In genomic region chr12:112800476-112800875, GRCm38 (mm10) we compare ENCODE assay signal across 9 mouse cellular contexts. TPM values are rescaled to one million over a fixed set of nuclear protein-coding genes. Genes with fewer than 3 reads are reported as not detected.
DNase-seq lines count a peak whose midpoint lies in the region; ATAC-seq lines count a peak whose summit lies in the region.
"Had no signal": no experiment of that assay in that cellular context is flagged by ENCODE, and none has a peak within 500 bp of the region (broad histone marks: within the 10 kb centered on the region; RNA-seq: fewer than 3 reads in every experiment).

No protein-coding gene starts in this region.

- WGBS in hindbrain, embryonic 10.5 days, result 11% methylated on average over 4 of the region's 4 CpGs
- WGBS in hindbrain, embryonic 16.5 days, result 8% methylated on average over 4 of the region's 4 CpGs
- 17% methylated on average over 4 of the region's 4 CpGs for WGBS in midbrain, embryonic 11.5 days

- no peaks in the 10 kb centered on the region for H3K9me3 ChIP-seq in hindbrain, embryonic 10.5 days
- no peaks in the 10 kb centered on the region for H3K9me3 ChIP-seq in hindbrain, embryonic 16.5 days (ENCODE audit: control insufficient read depth, low read length)
- no peaks in the 10 kb centered on the region for H3K9me3 ChIP-seq in midbrain, embryonic 11.5 days (ENCODE audit: control insufficient read depth, low read length)
- H3K9me3 ChIP-seq: limb, embryonic 13.5 days had no signal

- intact Hi-C loops in heart, postnatal 14 days (cut with DNase I), result loop anchor here (5.0 kb wide), 1 partner anchor 53 kb away; no protein-coding TSS in a partner anchor

- no peak overlapping the region for H3K4me3 ChIP-seq in hindbrain, embryonic 10.5 days
- H3K4me3 ChIP-seq in hindbrain, embryonic 16.5 days (ENCODE audit: low read length), result no peak overlapping the region
- no peak overlapping the region for H3K4me3 ChIP-seq in midbrain, embryonic 11.5 days (ENCODE audit: low read depth, low read length)
- H3K4me3 ChIP-seq: limb, embryonic 13.5 days had no signal

- H3K9ac ChIP-seq in hindbrain, embryonic 16.5 days (ENCODE audit: low read depth, low read length), result no peak overlapping the region
- H3K9ac ChIP-seq in midbrain, embryonic 11.5 days (ENCODE audit: low read length), result no peak overlapping the region
- H3K9ac ChIP-seq: limb, embryonic 13.5 days had no signal

- H3K27ac ChIP-seq in hindbrain, embryonic 10.5 days, result no peak overlapping the region
- no peak overlapping the region for H3K27ac ChIP-seq in hindbrain, embryonic 16.5 days (ENCODE audit: low read depth, low read length)
- H3K27ac ChIP-seq in midbrain, embryonic 11.5 days (ENCODE audit: low read depth, low read length), result no peak overlapping the region
- H3K27ac ChIP-seq: limb, embryonic 13.5 days had no signal

- no peak overlapping the region for H3K4me2 ChIP-seq in hindbrain, embryonic 16.5 days (ENCODE audit: low read length)
- no peak overlapping the region for H3K4me2 ChIP-seq in midbrain, embryonic 11.5 days
- H3K4me2 ChIP-seq: limb, embryonic 13.5 days had no signal

- no peak for ATAC-seq in hindbrain, embryonic 16.5 days
- ATAC-seq in midbrain, embryonic 11.5 days (ENCODE audit: low FRiP score), result 0 out of 2 replicates have a peak, but pooled peaks have one; percentile 38

- peaks cover 74% of the 10 kb centered on the region for H3K27me3 ChIP-seq in hindbrain, embryonic 10.5 days (ENCODE audit: insufficient read depth, poor library complexity, severe bottlenecking)
- peaks cover 6% of the 10 kb centered on the region for H3K27me3 ChIP-seq in hindbrain, embryonic 16.5 days (replicated peaks; ENCODE audit: control insufficient read depth, insufficient read depth, low read length)
- peaks cover 12% of the 10 kb centered on the region for H3K27me3 ChIP-seq in midbrain, embryonic 11.5 days (ENCODE audit: control insufficient read depth, insufficient read depth, low read length)

- H3K4me1 ChIP-seq in hindbrain, embryonic 10.5 days (replicated peaks), result peaks cover 46% of the 10 kb centered on the region
- H3K4me1 ChIP-seq in hindbrain, embryonic 16.5 days (ENCODE audit: control insufficient read depth, insufficient read depth, low read depth, low read length), result peaks cover 19% of the 10 kb centered on the region
- H3K4me1 ChIP-seq in midbrain, embryonic 11.5 days (ENCODE audit: control insufficient read depth, insufficient read depth, low read length), result no peaks in the 10 kb centered on the region

- peak; percentile 71 for DNase-seq in hindbrain, embryonic 10.5 days (ENCODE audit: low spot score)
- DNase-seq in adrenal gland, adult (ENCODE audit: inconsistent age in 2 of 2, low spot score in 1 of 2), result peak; percentile 65 to 88
- DNase-seq in embryo, embryonic 10.5 days (ENCODE audit: low spot score), result peak; percentile 84
- peak; percentile 69 to 82 for DNase-seq in heart, postnatal 14 days
- DNase-seq in layer of hippocampus, postnatal 36 days, result peak; percentile 46 to 48
- DNase-seq in midbrain, embryonic 11.5 days (ENCODE audit: low spot score, missing footprints), result peak; percentile 94
- peak; percentile 56 to 69 for DNase-seq in spleen, postnatal 36 days (ENCODE audit: low spot score in 2 of 2)

- no peaks in the 10 kb centered on the region for H3K36me3 ChIP-seq in hindbrain, embryonic 10.5 days
- no peaks in the 10 kb centered on the region for H3K36me3 ChIP-seq in hindbrain, embryonic 16.5 days (ENCODE audit: control insufficient read depth, insufficient read depth, low read length)
- H3K36me3 ChIP-seq in midbrain, embryonic 11.5 days (ENCODE audit: control insufficient read depth, insufficient read depth, low read length), result no peaks in the 10 kb centered on the region
- H3K36me3 ChIP-seq: limb, embryonic 13.5 days had no signal

RNA-seq across cellular contexts. Expression of gene Ahnak2, which starts 2.0 kb away (rescaled TPM):
- 0.16 and 0.37 TPM in 2 replicates for polyA plus RNA-seq in hindbrain, embryonic 10.5 days (2016; fragmentation: Nextera tagmentation; extraction: Ambion mirVana)
- polyA plus RNA-seq in hindbrain, embryonic 16.5 days (2015; fragmentation: Nextera tagmentation; extraction: Ambion mirVana), result 3.4 and 3.7 TPM in 2 replicates
- 10 to 100 TPM; 14.5 to 19.5 TPM for total RNA-seq in heart, postnatal 14 days (2021)
- total RNA-seq in layer of hippocampus, postnatal 36 days (2021), result 1 to 10 TPM; 2.8 to 2.9 TPM
- polyA plus RNA-seq in midbrain, embryonic 11.5 days (2014; fragmentation: Nextera tagmentation; extraction: Ambion mirVana), result 0.07 and 0.22 TPM in 2 replicates

RNA-seq across cellular contexts. Expression of gene Clba1, which starts 8.3 kb away (rescaled TPM):
- polyA plus RNA-seq in hindbrain, embryonic 10.5 days (2016; fragmentation: Nextera tagmentation; extraction: Ambion mirVana), result 15.5 and 17.2 TPM in 2 replicates
- 21.7 and 24.2 TPM in 2 replicates for polyA plus RNA-seq in hindbrain, embryonic 16.5 days (2015; fragmentation: Nextera tagmentation; extraction: Ambion mirVana)
- 1 to 10 TPM; 1.9 to 2.2 TPM for total RNA-seq in heart, postnatal 14 days (2021)
- total RNA-seq in layer of hippocampus, postnatal 36 days (2021), result 10 to 100 TPM; 12.3 to 12.4 TPM
- polyA plus RNA-seq in midbrain, embryonic 11.5 days (2014; fragmentation: Nextera tagmentation; extraction: Ambion mirVana), result 14.7 and 15.3 TPM in 2 replicates

RNA-seq across cellular contexts. Expression of gene Cdca4, which starts 28.7 kb away (rescaled TPM):
- polyA plus RNA-seq in hindbrain, embryonic 10.5 days (2016; fragmentation: Nextera tagmentation; extraction: Ambion mirVana), result 176 and 179 TPM in 2 replicates
- polyA plus RNA-seq in hindbrain, embryonic 16.5 days (2015; fragmentation: Nextera tagmentation; extraction: Ambion mirVana), result 31.3 and 36.7 TPM in 2 replicates
- 10 to 100 TPM in 1 of 2 experiments, 1 to 10 TPM in 1; 7.8 to 12.1 TPM for total RNA-seq in heart, postnatal 14 days (2021)
- 1 to 10 TPM; 7.8 to 8.1 TPM for total RNA-seq in layer of hippocampus, postnatal 36 days (2021)
- 159 TPM in 2 replicates for polyA plus RNA-seq in midbrain, embryonic 11.5 days (2014; fragmentation: Nextera tagmentation; extraction: Ambion mirVana)

RNA-seq across cellular contexts. Expression of gene Pld4, which starts 40.0 kb away (rescaled TPM):
- polyA plus RNA-seq in hindbrain, embryonic 10.5 days (2016; fragmentation: Nextera tagmentation; extraction: Ambion mirVana), result 5.2 and 5.7 TPM in 2 replicates
- polyA plus RNA-seq in hindbrain, embryonic 16.5 days (2015; fragmentation: Nextera tagmentation; extraction: Ambion mirVana), result 5.6 and 7.0 TPM in 2 replicates
- 1 to 10 TPM; 6.3 to 8.0 TPM for total RNA-seq in heart, postnatal 14 days (2021)
- 1 to 10 TPM; 8.7 to 9.4 TPM for total RNA-seq in layer of hippocampus, postnatal 36 days (2021)
- polyA plus RNA-seq in midbrain, embryonic 11.5 days (2014; fragmentation: Nextera tagmentation; extraction: Ambion mirVana), result 3.5 and 4.2 TPM in 2 replicates
